Mouse (Mus musculus): ENCODE data around the gene Tbcd. TPM values are rescaled to one million over a fixed set of nuclear protein-coding genes. Genes with fewer than 3 reads are reported as not detected.

The Tbcd gene
- total RNA-seq, 1 experiment: 68.6 TPM

DNA sequence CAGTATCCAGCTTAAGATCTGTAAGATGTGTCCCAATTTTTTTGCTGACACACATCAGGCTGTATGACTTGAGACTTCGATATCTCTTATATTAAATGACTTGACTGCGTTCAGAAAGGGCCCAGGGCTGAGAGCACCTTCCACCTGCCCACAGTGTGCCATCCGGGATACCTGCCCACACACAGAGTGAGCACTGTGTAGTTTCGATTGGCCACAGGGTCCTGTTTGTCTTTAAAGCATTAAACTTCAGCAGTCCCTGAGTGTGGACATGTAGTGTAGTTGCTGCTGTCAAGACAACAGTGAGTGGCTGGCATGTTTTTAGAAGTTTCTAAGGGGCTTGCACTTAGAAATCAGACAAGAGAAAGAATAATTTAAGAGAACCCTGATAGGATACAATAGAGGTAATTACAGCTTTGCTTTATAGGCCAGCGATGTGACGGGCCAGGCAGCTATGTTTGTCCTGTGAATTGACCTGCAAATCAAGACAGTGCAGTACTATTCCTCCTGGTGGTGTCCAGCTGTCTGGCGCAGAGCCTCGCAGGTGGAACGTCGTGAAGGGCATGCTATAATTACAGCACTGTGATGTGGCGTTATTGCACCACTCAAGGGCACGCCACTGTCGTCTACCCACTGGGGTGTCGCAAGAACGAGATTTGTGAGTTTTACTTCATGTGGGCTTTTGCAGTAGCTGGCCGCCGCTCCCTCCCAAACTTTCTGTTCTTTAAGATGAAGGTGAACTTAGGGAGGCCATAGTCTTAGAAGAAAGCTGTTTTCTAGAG lies 66.1 kb downstream of the Tbcd start:
- H3K4me1 ChIP-seq (ENCODE audit: control insufficient read depth in 2 of 2, insufficient read depth in 2 of 2, low read length in 2 of 2, poor library complexity in 1 of 2): peaks cover 8 to 18% of the 10 kb centered on the region in 2 experiments; a peak in 2 of 4 replicates
- peaks cover 4% of the 10 kb centered on the region; the same call in 1 of the 2 replicates for H3K36me3 ChIP-seq (ENCODE audit: control insufficient read depth, insufficient read depth, low read length, poor library complexity, severe bottlenecking)
- TF ChIP-seq MAFK (IDR thresholded peaks at IDR 0.05; ENCODE audit: insufficient read depth, low read depth, low read length): no peak
- no peak for TF ChIP-seq ZNF384 (IDR thresholded peaks at IDR 0.05; ENCODE audit: low read depth, low read length)
- TF ChIP-seq CHD2 (IDR thresholded peaks at IDR 0.05; ENCODE audit: low read depth, low read length): no peak
- no peak for TF ChIP-seq ZC3H11A (IDR thresholded peaks at IDR 0.05; ENCODE audit: borderline replicate concordance, low read depth, low read length)
- H3K27ac ChIP-seq (ENCODE audit: insufficient read depth, low read depth, low read length, poor library complexity, severe bottlenecking): no peak overlapping the region
- in situ Hi-C loops (cut with MboI; ENCODE audit: low sequenced_read_pairs in 2 of 2, unreplicated experiment in 2 of 2): no loop called here
- no peak for DNase-seq (ENCODE audit: low read depth, low spot score)
- H3K9ac ChIP-seq (ENCODE audit: insufficient read depth, low read depth, low read length, poor library complexity, severe bottlenecking): peak overlapping the region; percentile 47; the same call in 1 of the 2 replicates
- peak overlapping the region in 1 of 2 experiments; percentile 42; a peak in 2 of 4 replicates for H3K4me3 ChIP-seq (ENCODE audit: insufficient read depth in 1 of 2, low read depth in 1 of 2, low read length in 2 of 2, poor library complexity in 1 of 2, severe bottlenecking in 1 of 2)
- no peaks in the 10 kb centered on the region for H3K9me3 ChIP-seq (ENCODE audit: control insufficient read depth, insufficient read depth, low read depth, low read length)

DNA sequence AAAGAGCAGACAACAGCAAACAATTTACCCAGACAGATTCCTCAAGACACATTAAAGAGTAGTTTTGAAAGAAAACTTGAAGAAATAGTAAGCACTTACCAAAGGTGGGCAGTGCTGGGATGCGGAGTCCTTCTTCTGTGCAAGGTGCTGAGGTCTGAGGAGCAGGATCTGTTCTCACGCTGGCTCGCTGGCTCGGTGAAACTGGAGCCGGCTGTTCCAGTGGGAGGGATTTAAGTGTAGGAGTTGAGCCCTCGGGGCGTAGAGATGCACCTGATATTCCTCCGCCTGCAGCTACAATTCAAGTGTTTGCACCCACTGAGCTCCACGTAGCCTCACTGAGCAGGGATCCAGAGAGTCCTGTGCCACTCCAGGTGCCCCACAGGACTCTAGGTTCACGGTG lies 67.4 kb downstream of the Tbcd start, which contains the start of gene Zfp750:
Gene Zfp750 (minus strand): TSS at position 203 of the 400 bp plus-strand sequence.
- Histone ChIP-seq H3K27ac (ENCODE audit: insufficient read depth, low read depth, low read length, poor library complexity, severe bottlenecking) (peak within 1 kb of the TSS; percentile 78), H3K9me3 (ENCODE audit: control insufficient read depth, insufficient read depth, low read depth, low read length) (no peaks in the 10 kb centered on the region), H3K4me1 (ENCODE audit: control insufficient read depth in 2 of 2, insufficient read depth in 2 of 2, low read length in 2 of 2, poor library complexity in 1 of 2) (peaks cover 8 to 18% of the 10 kb centered on the region in 2 experiments; a peak in 2 of 4 replicates), H3K4me3 (ENCODE audit: insufficient read depth in 1 of 2, low read depth in 1 of 2, low read length in 2 of 2, poor library complexity in 1 of 2, severe bottlenecking in 1 of 2) (peak within 1 kb of the TSS; percentile 43 to 58), H3K36me3 (ENCODE audit: control insufficient read depth, insufficient read depth, low read length, poor library complexity, severe bottlenecking) (peaks cover 1% of the 10 kb centered on the region; the same call in 1 of the 2 replicates), H3K9ac (ENCODE audit: insufficient read depth, low read depth, low read length, poor library complexity, severe bottlenecking) (peak within 1 kb of the TSS; percentile 47)
- in situ Hi-C loops (cut with MboI; ENCODE audit: low sequenced_read_pairs in 2 of 2, unreplicated experiment in 2 of 2): no loop called here
- TF ChIP-seq ZC3H11A (IDR thresholded peaks at IDR 0.05; ENCODE audit: borderline replicate concordance, low read depth, low read length) (no peak), MAFK (IDR thresholded peaks at IDR 0.05; ENCODE audit: insufficient read depth, low read depth, low read length) (no peak), CHD2 (IDR thresholded peaks at IDR 0.05; ENCODE audit: low read depth, low read length) (no peak), HCFC1 (IDR thresholded peaks at IDR 0.05; ENCODE audit: borderline replicate concordance, insufficient read depth, low read length) (no peak), ZNF384 (IDR thresholded peaks at IDR 0.05; ENCODE audit: low read depth, low read length) (no peak)
- peak; percentile 63 for DNase-seq (ENCODE audit: low read depth, low spot score)

DNA sequence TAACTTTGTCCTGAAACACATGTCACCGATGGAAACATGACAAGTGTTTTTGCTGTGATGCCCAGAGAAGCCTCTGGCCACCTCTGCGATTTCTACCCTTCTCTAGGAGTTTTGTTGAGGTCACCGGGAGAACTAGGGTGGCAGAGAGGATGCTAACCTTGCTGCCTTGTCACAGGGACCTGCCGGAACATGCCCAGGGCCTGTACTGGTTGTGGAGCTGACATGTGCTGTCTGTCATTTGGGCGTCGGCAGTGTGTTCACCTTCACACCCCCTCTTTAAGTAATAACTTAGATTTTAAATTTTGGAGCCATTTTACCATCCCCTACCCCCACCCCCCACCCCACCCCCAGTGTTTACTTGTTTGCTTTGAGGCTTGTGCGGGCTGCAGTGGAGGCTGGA lies 68.0 kb downstream of the Tbcd start:
- peak overlapping the region; percentile 43 to 58; a peak in 2 of 4 replicates for H3K4me3 ChIP-seq (ENCODE audit: insufficient read depth in 1 of 2, low read depth in 1 of 2, low read length in 2 of 2, poor library complexity in 1 of 2, severe bottlenecking in 1 of 2)
- H3K9me3 ChIP-seq (ENCODE audit: control insufficient read depth, insufficient read depth, low read depth, low read length): no peaks in the 10 kb centered on the region
- H3K36me3 ChIP-seq (ENCODE audit: control insufficient read depth, insufficient read depth, low read length, poor library complexity, severe bottlenecking): peaks cover 1% of the 10 kb centered on the region; the same call in 1 of the 2 replicates
- H3K27ac ChIP-seq (ENCODE audit: insufficient read depth, low read depth, low read length, poor library complexity, severe bottlenecking): peak overlapping the region; percentile 78
- H3K9ac ChIP-seq (ENCODE audit: insufficient read depth, low read depth, low read length, poor library complexity, severe bottlenecking): peak overlapping the region; percentile 21; the same call in 1 of the 2 replicates
- peak; percentile 12 for DNase-seq (ENCODE audit: low read depth, low spot score)
- peaks cover 8 to 18% of the 10 kb centered on the region in 2 experiments; a peak in 2 of 4 replicates for H3K4me1 ChIP-seq (ENCODE audit: control insufficient read depth in 2 of 2, insufficient read depth in 2 of 2, low read length in 2 of 2, poor library complexity in 1 of 2)
- in situ Hi-C loops (cut with MboI; ENCODE audit: low sequenced_read_pairs in 2 of 2, unreplicated experiment in 2 of 2): no loop called here
- TF ChIP-seq ZC3H11A (IDR thresholded peaks at IDR 0.05; ENCODE audit: borderline replicate concordance, low read depth, low read length) (no peak), ZNF384 (IDR thresholded peaks at IDR 0.05; ENCODE audit: low read depth, low read length) (no peak), CHD2 (IDR thresholded peaks at IDR 0.05; ENCODE audit: low read depth, low read length) (no peak), HCFC1 (IDR thresholded peaks at IDR 0.05; ENCODE audit: borderline replicate concordance, insufficient read depth, low read length) (no peak), MAFK (IDR thresholded peaks at IDR 0.05; ENCODE audit: insufficient read depth, low read depth, low read length) (no peak)

DNA sequence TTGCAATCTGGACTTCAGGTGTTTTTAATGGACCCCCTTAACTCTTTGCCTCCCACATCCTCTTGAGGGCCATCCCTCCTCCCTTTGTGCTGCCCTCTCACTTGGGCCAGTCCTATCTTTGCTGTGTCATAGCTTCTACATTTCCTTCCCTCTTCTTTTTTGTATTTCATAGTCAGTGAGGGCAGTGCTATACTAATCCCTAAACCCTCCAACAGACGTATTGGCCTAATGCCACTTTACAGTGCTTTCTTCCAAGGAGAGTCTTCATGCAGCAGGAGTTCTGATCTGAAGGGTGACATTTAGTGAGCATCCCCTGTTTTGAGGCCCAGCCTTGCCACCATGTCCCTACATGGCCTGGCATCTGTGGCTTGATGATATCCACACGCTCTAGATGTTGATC lies 69.0 kb downstream of the Tbcd start:
- peak overlapping the region; percentile 50; the same call in 1 of the 2 replicates for H3K9ac ChIP-seq (ENCODE audit: insufficient read depth, low read depth, low read length, poor library complexity, severe bottlenecking)
- no peak overlapping the region for H3K4me3 ChIP-seq (ENCODE audit: insufficient read depth in 1 of 2, low read depth in 1 of 2, low read length in 2 of 2, poor library complexity in 1 of 2, severe bottlenecking in 1 of 2)
- TF ChIP-seq HCFC1 (IDR thresholded peaks at IDR 0.05; ENCODE audit: borderline replicate concordance, insufficient read depth, low read length) (no peak), ZC3H11A (IDR thresholded peaks at IDR 0.05; ENCODE audit: borderline replicate concordance, low read depth, low read length) (no peak), CHD2 (IDR thresholded peaks at IDR 0.05; ENCODE audit: low read depth, low read length) (no peak), ZNF384 (IDR thresholded peaks at IDR 0.05; ENCODE audit: low read depth, low read length) (no peak), MAFK (IDR thresholded peaks at IDR 0.05; ENCODE audit: insufficient read depth, low read depth, low read length) (no peak)
- peaks cover 1% of the 10 kb centered on the region; the same call in 1 of the 2 replicates for H3K36me3 ChIP-seq (ENCODE audit: control insufficient read depth, insufficient read depth, low read length, poor library complexity, severe bottlenecking)
- H3K9me3 ChIP-seq (ENCODE audit: control insufficient read depth, insufficient read depth, low read depth, low read length): no peaks in the 10 kb centered on the region
- peak overlapping the region; percentile 78; the same call in 1 of the 2 replicates for H3K27ac ChIP-seq (ENCODE audit: insufficient read depth, low read depth, low read length, poor library complexity, severe bottlenecking)
- peaks cover 8 to 18% of the 10 kb centered on the region in 2 experiments; a peak in 2 of 4 replicates for H3K4me1 ChIP-seq (ENCODE audit: control insufficient read depth in 2 of 2, insufficient read depth in 2 of 2, low read length in 2 of 2, poor library complexity in 1 of 2)
- in situ Hi-C loops (cut with MboI; ENCODE audit: low sequenced_read_pairs in 2 of 2, unreplicated experiment in 2 of 2): no loop called here
- no peak for DNase-seq (ENCODE audit: low read depth, low spot score)

All from ES-E14 (cell line).